Mouse (Mus musculus): ENCODE measurements around the gene Ninj1. TPM values are rescaled to one million over a fixed set of nuclear protein-coding genes. Genes with fewer than 3 reads are reported as not detected.

The Ninj1 gene
- total RNA-seq (2022), result 10 to 100 TPM; 55.5 to 58.6 (median 58.0) TPM

- peak; percentile 82 for DNase-seq
Measured at GRCm38 (mm10) chr13:49187288-49188218, at the start of gene Ninj1. Ninj1 (plus strand) TSS chr13:49187485.

GRCm38 (mm10) chr13:49140567-49140966 is 46.7 kb upstream of the Ninj1 start:
- DNase-seq, result no peak

GRCm38 (mm10) chr13:49142396-49142795 is 44.9 kb upstream of the Ninj1 start:
- no peak for DNase-seq

- no peak for DNase-seq
Measured at GRCm38 (mm10) chr13:49143323-49143722, 44.0 kb upstream of the Ninj1 start.

- DNase-seq, result no peak
Measured at GRCm38 (mm10) chr13:49144451-49144850, 42.8 kb upstream of the Ninj1 start.

- DNase-seq, result no peak
Measured at GRCm38 (mm10) chr13:49145396-49145795, 41.9 kb upstream of the Ninj1 start.

- no peak for DNase-seq
Measured at GRCm38 (mm10) chr13:49146040-49146697, 41.1 kb upstream of the Ninj1 start.

GRCm38 (mm10) chr13:49146698-49147006 is 40.6 kb upstream of the Ninj1 start:
- DNase-seq, result no peak

- no peak for DNase-seq
Measured at GRCm38 (mm10) chr13:49147007-49147857, 40.1 kb upstream of the Ninj1 start.

- DNase-seq, result peak; percentile 47
Measured at GRCm38 (mm10) chr13:49147858-49148226, 39.4 kb upstream of the Ninj1 start, which contains the start of gene Wnk2. Wnk2 (minus strand) TSS chr13:49148014.

- no peak for DNase-seq
Measured at GRCm38 (mm10) chr13:49148687-49149086, 38.6 kb upstream of the Ninj1 start.

GRCm38 (mm10) chr13:49154028-49154427 is 33.3 kb upstream of the Ninj1 start:
- DNase-seq, result no peak

GRCm38 (mm10) chr13:49154621-49155020 is 32.7 kb upstream of the Ninj1 start:
- DNase-seq, result no peak

- no peak for DNase-seq
Measured at GRCm38 (mm10) chr13:49156645-49157044, 30.6 kb upstream of the Ninj1 start.

GRCm38 (mm10) chr13:49158040-49158713 is 29.1 kb upstream of the Ninj1 start:
- no peak for DNase-seq

- no peak for DNase-seq
Measured at GRCm38 (mm10) chr13:49161236-49161635, 26.0 kb upstream of the Ninj1 start.

- no peak for DNase-seq
Measured at GRCm38 (mm10) chr13:49162722-49163121, 24.6 kb upstream of the Ninj1 start.

- no peak for DNase-seq
Measured at GRCm38 (mm10) chr13:49163645-49164044, 23.6 kb upstream of the Ninj1 start.

- no peak for DNase-seq
Measured at GRCm38 (mm10) chr13:49167081-49167480, 20.2 kb upstream of the Ninj1 start.

- DNase-seq, result peak; percentile 89
Measured at GRCm38 (mm10) chr13:49169448-49170207, 17.7 kb upstream of the Ninj1 start.

- no peak for DNase-seq
Measured at GRCm38 (mm10) chr13:49170623-49171022, 16.7 kb upstream of the Ninj1 start.
